Mouse (Mus musculus): ENCODE results near the gene Gm49776.

- TF ChIP-seq GATA1 (IDR thresholded peaks at IDR 0.05; ENCODE audit: low read length): no peak
- no peak for TF ChIP-seq TAL1 (IDR thresholded peaks at IDR 0.05; ENCODE audit: low read length)
Observed at GRCm38 (mm10) chr16:18233451-18233850, 24.7 kb downstream of the Gm49776 start.

Measured in erythroblast, embryonic 14.5 days (primary cell).